Mouse (Mus musculus): ENCODE data around the gene Retsat.

GRCm38 (mm10) chr6:72565506-72565905 is 32.8 kb upstream of the Retsat start:
- no peak for TF ChIP-seq POLR2A (IDR thresholded peaks at IDR 0.05; ENCODE audit: insufficient read length, low read depth)
- no peak for TF ChIP-seq MAX (IDR thresholded peaks at IDR 0.05; ENCODE audit: low read depth)
- TF ChIP-seq USF1 (IDR thresholded peaks at IDR 0.05; ENCODE audit: low read depth): no peak
- no peak for TF ChIP-seq MYOG (IDR thresholded peaks at IDR 0.05; ENCODE audit: control insufficient read depth in 1 of 3, insufficient read depth in 1 of 3, insufficient read length in 2 of 3, low read depth in 2 of 3)
- TF ChIP-seq CEBPB (IDR thresholded peaks at IDR 0.05; ENCODE audit: insufficient read depth, poor library complexity, severe bottlenecking): no peak
- no peak for TF ChIP-seq TCF12 (IDR thresholded peaks at IDR 0.05; ENCODE audit: insufficient read depth, poor library complexity, severe bottlenecking)
- TF ChIP-seq POLR2AphosphoS2 (IDR thresholded peaks at IDR 0.05; ENCODE audit: insufficient read length, low read depth): no peak
- TF ChIP-seq E2F4 (IDR thresholded peaks at IDR 0.05; ENCODE audit: insufficient read depth): no peak
- no peak for TF ChIP-seq SRF (IDR thresholded peaks at IDR 0.05; ENCODE audit: control insufficient read depth, insufficient read length, low read depth)
- TF ChIP-seq TCF3 (IDR thresholded peaks at IDR 0.05; ENCODE audit: insufficient read length, low read depth): no peak
- TF ChIP-seq REST (IDR thresholded peaks at IDR 0.05; ENCODE audit: insufficient read depth, insufficient read length): no peak
